Mouse (Mus musculus): ENCODE data around the gene Pabpn1. TPM values are rescaled to one million over a fixed set of nuclear protein-coding genes. Genes with fewer than 3 reads are reported as not detected.
"Not testable (repeated sequence)": the region's sequence is repeated elsewhere in the genome, so short reads cannot be mapped to it uniquely, and the experiment has no call there.

The Pabpn1 gene
- polyA plus RNA-seq, 1 experiment, result 555 TPM

DNA sequence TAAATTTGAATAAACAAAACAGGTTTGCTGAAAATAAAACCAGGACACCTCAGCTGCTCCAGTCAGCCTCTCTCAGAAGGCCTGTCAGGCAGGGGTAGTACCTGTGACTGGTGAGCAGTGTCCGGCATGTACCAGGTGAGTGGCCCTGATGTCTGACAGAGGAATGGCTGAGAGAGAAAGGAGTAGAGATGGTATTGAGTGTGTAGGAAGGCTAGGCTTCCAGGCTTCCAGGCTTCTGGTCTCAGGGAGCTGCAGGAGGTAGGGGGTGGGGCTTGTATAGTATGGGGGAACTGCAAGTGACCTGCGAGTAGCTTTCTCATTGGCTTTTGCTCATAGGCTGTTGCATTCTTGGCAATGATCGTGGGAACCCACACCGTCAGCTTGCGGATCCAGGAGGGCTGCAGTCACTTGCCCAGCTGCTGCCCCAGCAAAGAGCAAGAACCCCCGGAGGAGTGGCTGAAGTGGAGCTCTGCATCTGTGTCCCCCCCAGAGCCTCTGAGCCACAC, 40.4 kb downstream of the Pabpn1 start, which contains the start of gene Il25:
Gene Il25 (plus strand): TSS at position 51 of the 506 bp plus-strand sequence.
- no peak for DNase-seq (ENCODE audit: extremely low spot score in 1 of 2, low spot score in 1 of 2)

DNA sequence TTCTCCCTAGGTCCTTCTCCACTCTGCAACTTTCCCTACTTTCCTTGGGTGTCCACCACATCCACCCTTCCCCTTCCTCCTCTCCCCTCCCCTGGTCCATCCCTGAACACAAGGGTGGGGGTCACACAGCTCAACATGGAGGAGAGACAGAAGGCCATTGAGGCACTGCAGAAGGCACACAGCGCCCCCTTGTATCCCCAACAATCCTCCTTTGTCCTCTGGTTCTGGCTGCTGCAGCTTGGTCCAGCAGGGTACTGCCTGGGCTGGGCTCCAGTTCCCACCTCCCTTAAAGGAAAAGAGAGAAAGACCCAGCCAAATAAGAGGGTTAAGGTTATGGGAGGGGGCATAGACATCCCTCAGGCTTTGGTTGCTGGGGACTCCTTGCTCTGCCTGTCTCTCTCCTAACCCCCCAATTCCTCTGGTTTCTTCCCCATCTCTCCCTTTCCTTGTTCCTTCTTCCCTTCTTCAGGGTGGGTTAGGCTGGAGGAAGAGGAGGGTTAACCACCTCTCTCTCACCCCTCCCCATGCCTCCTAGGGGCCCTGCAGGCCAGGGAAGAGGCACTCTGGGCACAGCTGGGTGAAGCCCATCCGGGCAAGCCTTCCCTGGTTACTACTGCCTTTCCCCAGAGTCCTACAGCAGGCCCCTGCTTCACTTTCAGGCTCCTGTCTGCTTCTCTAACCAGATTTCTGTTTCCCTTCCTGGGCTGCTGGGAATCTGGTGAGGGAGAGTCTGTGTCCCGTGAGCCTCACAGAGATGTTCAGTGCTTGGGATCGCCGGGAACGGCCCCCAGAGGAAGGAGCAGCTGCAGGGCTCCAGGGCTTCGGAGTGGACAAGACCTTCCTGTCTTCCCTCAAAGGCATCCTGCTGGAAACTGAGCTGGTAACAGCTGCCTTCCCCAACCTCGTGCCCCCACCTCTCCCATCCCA, 43.9 kb downstream of the Pabpn1 start, which contains the start of gene Cmtm5:
Gene Cmtm5 (plus strand): TSS at position 358 of the 927 bp plus-strand sequence.
- peak; percentile 71 to 77 for DNase-seq (ENCODE audit: extremely low spot score in 1 of 2, low spot score in 1 of 2)

DNA sequence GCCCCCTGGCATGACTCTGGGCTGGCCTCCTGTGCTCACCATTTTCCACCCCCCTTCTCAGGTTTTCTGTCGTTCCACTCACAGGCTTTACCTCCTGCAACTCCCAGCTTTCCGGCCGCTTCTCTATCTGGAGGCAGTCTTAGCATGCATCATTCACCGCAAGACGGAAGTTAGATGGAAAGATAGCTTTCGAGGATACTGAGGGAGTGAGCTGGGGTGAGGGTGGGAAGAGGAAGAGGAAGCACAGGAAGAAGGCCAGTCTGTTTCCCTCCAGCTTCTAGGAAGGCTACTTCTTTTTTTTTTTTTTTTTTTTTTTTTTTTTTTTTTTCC, 44.5 kb downstream of the Pabpn1 start:
- no peak for DNase-seq (ENCODE audit: extremely low spot score in 1 of 2, low spot score in 1 of 2)

DNA sequence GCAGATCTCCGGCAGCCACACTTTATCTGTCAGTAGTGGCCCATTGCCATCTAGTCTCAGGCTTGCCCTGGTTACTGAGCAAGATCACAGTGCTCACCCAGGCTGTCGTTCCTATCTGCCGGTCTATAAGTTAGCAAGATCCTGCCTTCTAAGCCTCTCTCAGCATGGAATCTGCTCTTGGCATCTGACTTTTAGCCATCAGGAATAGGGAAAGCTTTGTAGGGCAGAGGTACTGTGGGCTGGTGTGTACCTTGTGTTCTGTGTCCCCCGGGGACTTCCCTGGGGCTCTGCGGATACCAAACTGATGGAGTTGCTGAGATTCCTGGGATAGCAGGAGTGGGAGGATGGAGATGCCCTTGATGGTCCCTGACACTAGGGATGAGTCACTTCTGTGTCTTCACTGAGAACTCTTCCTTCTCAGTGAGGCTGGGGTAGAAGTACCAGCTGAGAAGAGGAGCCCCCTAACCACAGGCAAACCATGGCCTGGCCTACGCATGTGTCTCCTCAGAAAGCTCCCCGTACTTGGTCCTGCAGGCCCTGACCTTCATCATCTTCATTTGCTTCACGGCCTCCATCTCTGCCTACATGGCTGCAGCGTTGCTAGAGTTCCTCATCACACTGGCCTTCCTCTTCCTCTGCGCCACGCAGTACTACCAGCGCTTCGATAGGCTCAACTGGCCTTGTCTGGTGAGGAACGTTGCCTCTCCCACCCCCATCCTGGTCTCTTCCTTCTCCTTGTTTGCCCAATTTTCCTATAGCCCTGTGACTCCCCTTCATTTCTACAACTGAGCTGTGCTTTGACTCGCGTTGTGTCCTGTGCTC, 45.3 kb downstream of the Pabpn1 start:
- no peak for DNase-seq (ENCODE audit: extremely low spot score in 1 of 2, low spot score in 1 of 2)

DNA sequence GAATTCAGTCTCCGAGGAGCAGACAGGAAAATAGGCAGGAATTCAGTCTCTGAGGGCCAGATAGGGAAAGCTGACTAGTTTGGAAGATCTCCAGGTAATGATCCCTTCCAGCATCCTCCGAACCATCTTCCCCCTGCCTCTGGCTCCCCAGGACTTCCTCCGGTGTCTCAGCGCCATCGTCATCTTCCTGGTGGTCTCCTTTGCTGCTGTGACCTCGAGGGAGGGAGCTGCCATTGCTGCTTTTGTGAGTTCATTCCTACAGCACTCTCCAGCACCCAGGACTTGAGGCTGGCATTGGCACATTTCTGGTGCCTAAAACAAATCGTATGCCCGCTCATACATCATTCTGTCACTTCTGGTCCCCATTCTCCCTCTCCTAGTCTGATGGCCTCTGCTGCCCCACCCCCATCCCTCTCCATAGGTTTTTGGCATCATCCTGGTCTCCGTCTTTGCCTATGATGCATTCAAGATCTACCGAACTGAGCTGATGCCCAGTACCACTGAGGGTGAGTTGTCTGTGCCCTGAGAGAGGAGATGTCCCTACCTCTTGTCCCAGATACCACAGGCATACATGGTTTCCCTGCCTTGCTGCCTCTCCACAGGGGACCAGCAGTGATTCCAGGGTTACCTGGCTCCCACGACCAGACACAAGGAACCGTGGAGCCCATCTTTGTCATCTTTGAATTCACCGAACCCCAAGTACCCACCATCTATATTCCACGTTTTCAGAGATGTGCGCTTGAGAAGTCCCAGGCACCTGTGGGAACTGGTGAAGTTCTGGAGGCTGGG, 46.3 kb downstream of the Pabpn1 start:
- DNase-seq (ENCODE audit: extremely low spot score in 1 of 2, low spot score in 1 of 2), result no peak

DNA sequence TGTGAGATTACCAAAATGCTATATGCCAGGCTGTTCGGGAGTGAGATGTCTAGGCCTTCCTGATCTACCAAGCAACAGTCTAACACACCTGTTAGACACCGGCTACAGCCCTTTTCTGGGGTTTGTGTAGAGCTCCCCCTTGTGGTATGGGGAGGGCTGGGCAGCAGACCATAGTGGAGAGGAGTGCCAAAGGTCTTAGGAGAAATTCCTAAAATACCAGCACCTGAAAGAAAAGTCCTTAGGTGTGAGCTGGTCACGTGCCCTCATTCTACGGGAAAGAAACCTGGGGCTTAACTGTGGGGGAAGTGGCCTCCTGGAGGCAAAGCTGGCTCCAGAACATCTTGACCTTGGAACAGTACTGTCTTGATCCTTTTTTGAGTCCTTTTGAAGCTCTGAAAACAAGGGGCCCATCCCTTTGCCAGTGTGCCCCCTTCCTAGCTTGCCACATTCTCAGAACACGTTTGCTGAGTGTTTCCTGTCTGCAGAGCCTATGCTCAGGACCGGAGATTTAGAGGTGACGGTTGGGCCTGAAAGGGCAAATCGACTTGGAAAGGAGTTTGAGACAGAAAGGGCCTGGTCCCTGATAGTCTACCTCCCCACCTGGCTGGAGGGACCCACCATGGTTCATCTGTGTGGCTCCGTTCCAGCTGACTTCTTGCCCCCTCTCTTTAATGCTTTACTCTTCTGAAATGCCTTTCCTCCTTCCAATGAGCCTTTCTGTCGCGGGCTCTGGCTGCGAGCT, 47.3 kb downstream of the Pabpn1 start:
- peak in 1 of 2 experiments; percentile 76 for DNase-seq (ENCODE audit: extremely low spot score in 1 of 2, low spot score in 1 of 2)

DNA sequence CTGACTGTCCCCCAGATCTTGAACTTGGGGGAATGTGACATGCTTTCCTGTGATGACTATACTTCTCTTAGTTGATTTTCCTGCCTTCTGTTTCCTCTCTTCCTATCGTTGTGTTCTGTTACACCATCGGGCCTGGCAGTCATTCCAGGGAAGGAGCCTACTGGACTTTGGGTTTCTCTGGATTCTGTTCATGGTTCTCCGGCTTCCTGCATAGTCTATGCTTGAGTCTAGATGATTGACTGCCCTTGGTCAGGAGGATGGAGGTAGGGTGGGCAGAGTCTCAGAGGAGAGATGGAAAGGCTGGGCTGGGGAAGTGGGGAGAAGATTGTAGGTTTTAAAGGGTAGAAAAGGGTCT, 47.9 kb downstream of the Pabpn1 start:
- no peak for DNase-seq (ENCODE audit: extremely low spot score in 1 of 2, low spot score in 1 of 2)

DNA sequence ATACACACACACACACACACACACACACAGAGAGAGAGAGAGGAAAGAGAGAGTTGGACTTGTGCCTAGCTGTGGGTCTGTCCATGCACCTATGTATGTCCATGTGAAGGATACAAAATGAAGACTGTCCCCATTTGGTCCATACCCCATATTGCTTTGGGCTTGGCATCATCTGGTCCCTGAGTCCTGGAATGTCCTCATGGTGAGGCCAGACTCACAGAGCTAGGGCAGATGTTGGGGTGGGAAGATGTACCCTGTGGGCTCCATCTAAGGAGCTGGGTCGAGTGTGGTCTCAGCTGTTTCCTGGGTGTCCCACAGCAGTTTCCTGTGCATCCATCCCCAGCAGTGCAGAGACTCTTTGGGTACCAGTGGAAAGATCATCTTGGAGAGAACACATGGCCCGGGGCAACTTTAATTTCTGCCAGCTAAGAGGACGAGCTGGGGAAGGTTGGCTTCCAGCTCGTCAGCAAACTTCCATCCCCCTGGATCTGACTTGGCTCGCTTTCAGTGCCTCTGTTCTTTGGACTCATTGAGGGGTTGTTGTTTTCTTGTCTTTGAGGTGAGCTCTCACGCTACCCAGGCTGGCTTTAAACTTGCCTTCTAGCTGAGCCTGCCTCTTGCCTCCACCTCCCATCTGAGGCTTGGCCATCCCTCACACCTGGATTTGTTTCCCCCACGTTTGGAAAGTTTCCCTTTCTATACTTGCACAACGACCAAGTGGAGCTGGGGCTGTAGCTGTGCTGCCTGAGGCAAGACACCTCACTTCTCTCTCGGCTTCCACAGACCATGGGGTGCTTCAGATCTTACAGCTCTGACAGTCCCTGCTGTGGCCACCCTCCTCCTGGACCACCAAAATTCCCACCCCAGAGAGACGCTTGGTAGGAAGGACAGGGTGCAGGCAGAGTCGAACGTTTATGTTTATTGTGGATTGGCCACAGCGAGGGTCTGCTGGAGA, 49.0 kb downstream of the Pabpn1 start:
- DNase-seq (ENCODE audit: extremely low spot score in 1 of 2, low spot score in 1 of 2), result no peak

DNA sequence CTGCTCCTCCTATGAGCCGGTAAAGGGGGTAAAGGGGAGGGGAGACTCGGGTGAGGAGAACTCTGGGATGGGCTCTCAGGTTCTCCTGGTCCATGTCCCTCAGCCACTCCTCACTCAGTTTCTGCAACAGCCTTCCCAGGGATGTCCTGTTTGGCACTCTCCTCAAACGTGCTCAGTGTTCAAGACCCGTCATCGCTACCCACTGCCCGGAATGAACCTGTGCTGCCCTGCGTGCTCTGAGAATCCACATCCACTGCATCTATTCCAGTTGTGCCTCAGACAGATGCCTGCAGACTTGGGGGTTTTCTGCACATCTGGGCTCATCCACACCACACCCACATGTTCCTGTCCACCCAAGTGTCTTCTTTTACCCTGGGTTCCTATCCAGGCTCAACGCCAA, 50.2 kb downstream of the Pabpn1 start:
- no peak for DNase-seq (ENCODE audit: extremely low spot score in 1 of 2, low spot score in 1 of 2)

DNA sequence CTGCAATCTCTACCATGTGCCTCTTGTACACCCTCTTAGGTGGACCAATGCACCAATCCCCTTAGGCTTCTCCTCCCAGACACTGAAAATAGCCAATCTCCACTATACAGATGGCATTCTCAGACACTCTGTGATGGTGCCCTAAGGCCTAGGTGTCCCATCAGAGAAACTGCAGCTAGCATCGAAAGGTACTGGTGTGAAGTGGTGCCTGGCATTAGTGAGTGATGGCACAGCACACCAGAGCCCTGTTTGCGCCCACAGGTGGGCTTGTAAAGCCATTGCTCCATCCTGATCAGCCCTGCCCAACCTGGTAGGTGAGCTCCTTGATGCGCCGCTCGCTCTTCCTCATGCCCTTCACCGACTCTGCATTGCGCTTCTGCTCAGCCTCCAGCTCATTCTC, 51.7 kb downstream of the Pabpn1 start:
- no peak for DNase-seq (ENCODE audit: extremely low spot score in 1 of 2, low spot score in 1 of 2)

DNA sequence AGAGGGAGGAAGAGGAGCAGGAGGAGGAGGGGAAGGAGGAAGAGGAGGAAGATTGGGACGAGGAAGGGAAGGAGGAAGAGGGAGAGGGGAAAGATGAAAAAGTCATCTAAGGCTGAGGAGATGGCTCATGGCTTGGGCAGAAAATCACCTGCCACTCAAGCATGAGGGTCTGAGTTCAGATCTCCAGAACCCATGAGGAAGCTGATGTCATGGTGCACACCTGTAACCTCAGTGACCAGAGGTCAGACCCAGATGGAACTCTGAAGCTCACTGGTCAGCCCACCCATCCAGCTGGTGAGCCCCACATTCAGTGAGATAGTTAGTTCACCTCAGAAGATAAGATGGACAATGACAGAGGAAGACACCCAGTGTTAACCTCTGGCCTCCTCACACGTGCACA, 52.6 kb downstream of the Pabpn1 start:
- no peak for DNase-seq (ENCODE audit: extremely low spot score in 1 of 2, low spot score in 1 of 2)

DNA sequence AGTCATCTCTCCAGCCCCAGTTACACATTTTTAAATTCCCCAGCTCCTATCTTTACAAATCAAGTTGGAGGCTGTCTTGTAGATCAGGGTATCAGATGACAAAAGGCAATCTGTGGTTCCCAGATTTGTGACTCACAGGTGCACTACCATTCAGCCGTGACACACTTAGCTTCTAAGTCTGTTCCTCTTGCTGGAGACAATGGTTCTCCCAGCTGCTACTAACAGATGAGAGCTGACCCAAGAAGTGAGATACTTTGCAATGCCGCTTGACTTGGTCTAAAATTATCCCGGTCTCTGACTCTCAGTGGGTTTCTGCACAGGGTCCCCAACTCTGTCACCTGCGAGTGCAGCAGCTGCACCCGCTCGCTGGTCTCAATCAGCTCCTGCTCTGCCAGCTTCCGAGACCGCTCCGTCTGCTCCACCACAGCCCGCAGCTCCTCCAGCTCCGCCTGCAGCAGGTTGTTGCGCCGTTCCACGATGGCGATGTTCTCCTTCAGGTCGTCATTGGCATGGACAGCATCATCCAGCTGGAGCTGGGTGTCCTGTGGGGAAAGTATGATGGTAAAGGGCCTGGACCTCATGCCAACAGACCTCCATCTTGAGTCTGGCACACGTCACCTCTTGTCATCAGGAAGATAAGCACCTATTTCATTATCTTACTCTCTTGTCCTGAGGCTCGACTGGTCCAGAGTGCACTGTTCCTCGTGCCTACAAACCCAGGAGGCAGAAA, 53.8 kb downstream of the Pabpn1 start:
- no peak for DNase-seq (ENCODE audit: extremely low spot score in 1 of 2, low spot score in 1 of 2)

DNA sequence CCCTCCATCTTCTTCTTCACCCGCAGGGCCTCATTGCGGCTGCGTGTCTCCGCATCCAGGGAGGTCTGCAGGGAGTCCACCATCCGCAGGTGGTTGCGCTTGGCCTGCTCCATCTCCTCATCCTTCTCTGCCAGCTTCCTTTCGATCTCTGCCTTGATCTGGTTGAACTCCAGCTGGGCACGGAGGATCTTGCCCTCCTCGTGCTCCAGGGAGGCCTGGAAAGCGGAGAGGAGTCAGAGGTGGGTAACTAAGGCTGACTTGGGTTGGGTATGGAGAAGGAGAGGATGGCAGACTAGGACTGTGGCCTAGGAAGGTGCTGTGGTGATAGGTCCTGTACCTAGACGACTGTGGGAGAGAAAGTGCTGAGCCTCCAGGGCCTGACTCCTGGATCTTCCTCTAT, 54.7 kb downstream of the Pabpn1 start:
- not testable (repeated sequence) for DNase-seq (ENCODE audit: extremely low spot score in 1 of 2, low spot score in 1 of 2)

Other genes with a start within 250 kb of the Pabpn1 start
- 36.3 and 36.6 TPM in 2 replicates for gene 1700123O20Rik, start 206.3 kb upstream of the Pabpn1 start, polyA plus RNA-seq (2012; rRNA removed)
- 239 and 246 TPM in 2 replicates for gene Acin1, start 205.6 kb upstream of the Pabpn1 start, polyA plus RNA-seq (2012; rRNA removed)
- gene Gm29776, start 193.7 kb upstream of the Pabpn1 start, polyA plus RNA-seq (2012; rRNA removed), result 0.08 and 0.20 TPM in 2 replicates
- gene Cebpe, start 180.3 kb upstream of the Pabpn1 start, polyA plus RNA-seq (2012; rRNA removed), result 0.17 TPM in 1 of 2 replicates, not detected in the other
- 41.2 and 43.0 TPM in 2 replicates for gene Slc7a8, start 110.6 kb upstream of the Pabpn1 start, polyA plus RNA-seq (2012; rRNA removed)
- 0.13 TPM in 1 of 2 replicates, not detected in the other for gene Rnf212b, start 78.4 kb upstream of the Pabpn1 start, polyA plus RNA-seq (2012; rRNA removed)
- gene Homez, start 21.5 kb upstream of the Pabpn1 start, polyA plus RNA-seq (2012; rRNA removed), result 8.7 and 9.0 TPM in 2 replicates
- gene Ppp1r3e, start 14.9 kb upstream of the Pabpn1 start, polyA plus RNA-seq (2012; rRNA removed), result 13.7 and 16.1 TPM in 2 replicates
- gene Bcl2l2, start 9.1 kb upstream of the Pabpn1 start, polyA plus RNA-seq (2012; rRNA removed), result 92.6 and 107 TPM in 2 replicates
- 0.90 TPM in 1 of 2 replicates, not detected in the other for gene Gm20521, start 9.1 kb upstream of the Pabpn1 start, polyA plus RNA-seq (2012; rRNA removed)
- gene Slc22a17, start 20.6 kb downstream of the Pabpn1 start, polyA plus RNA-seq (2012; rRNA removed), result 744 and 786 TPM in 2 replicates
- gene Efs, start 33.6 kb downstream of the Pabpn1 start, polyA plus RNA-seq (2012; rRNA removed), result 13.4 and 14.5 TPM in 2 replicates
- gene Il25, start 40.2 kb downstream of the Pabpn1 start, polyA plus RNA-seq (2012; rRNA removed), result 0.46 and 0.90 TPM in 2 replicates
- gene Cmtm5, start 43.8 kb downstream of the Pabpn1 start, polyA plus RNA-seq (2012; rRNA removed), result 120 and 147 TPM in 2 replicates
- 0.02 and 0.17 TPM in 2 replicates for gene Myh6, start 74.4 kb downstream of the Pabpn1 start, polyA plus RNA-seq (2012; rRNA removed)
- gene Gm17428, start 84.4 kb downstream of the Pabpn1 start, polyA plus RNA-seq (2012; rRNA removed), result not detected in 2 replicates
- gene Myh7, start 102.1 kb downstream of the Pabpn1 start, polyA plus RNA-seq (2012; rRNA removed), result 26.8 and 29.3 TPM in 2 replicates
- gene Ngdn, start 123.0 kb downstream of the Pabpn1 start, polyA plus RNA-seq (2012; rRNA removed), result 36.5 and 37.2 TPM in 2 replicates
- 13.4 and 15.0 TPM in 2 replicates for gene Zfhx2, start 199.8 kb downstream of the Pabpn1 start, polyA plus RNA-seq (2012; rRNA removed)
- 14.4 and 15.5 TPM in 2 replicates for gene Thtpa, start 202.3 kb downstream of the Pabpn1 start, polyA plus RNA-seq (2012; rRNA removed)
- gene Ap1g2, start 214.1 kb downstream of the Pabpn1 start, polyA plus RNA-seq (2012; rRNA removed), result 15.5 and 18.3 TPM in 2 replicates
- 228 and 231 TPM in 2 replicates for gene Jph4, start 224.4 kb downstream of the Pabpn1 start, polyA plus RNA-seq (2012; rRNA removed)

Data from frontal cortex, adult 2 months (tissue).